Mouse (Mus musculus) ovary, postnatal 36 days (tissue): ENCODE data around the gene Rims3.
A peak's percentile ranks its signal among the peaks of the same experiment; 100 is the strongest.

Experiments
- DNase-seq: peaks from one replicate; pipeline ENCODE4 v3.0.0; 2022; ENCODE audit warnings: low spot score, mixed read lengths

The Rims3 gene

DNA sequence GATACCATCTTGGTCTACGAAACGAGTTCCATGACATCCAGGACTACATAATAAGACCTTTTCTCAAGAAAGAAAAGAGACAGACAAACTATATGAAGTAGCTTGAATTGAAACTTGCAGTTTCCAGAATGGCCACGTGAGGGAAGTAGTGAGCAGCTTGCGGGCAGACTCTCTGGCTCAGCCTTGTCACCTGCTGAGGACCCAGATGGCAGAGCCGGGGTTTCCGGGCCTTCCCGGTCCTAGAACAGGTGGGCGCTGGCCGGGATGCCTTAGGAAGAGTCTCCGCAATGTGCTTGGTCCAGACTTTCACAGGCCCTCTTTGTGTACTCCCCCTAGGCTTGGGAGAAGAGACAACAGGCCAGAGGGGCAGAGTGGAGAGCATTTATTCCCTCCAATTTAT is 3.7 kb upstream of the Rims3 start:
- peak; percentile 40 for DNase-seq

DNA sequence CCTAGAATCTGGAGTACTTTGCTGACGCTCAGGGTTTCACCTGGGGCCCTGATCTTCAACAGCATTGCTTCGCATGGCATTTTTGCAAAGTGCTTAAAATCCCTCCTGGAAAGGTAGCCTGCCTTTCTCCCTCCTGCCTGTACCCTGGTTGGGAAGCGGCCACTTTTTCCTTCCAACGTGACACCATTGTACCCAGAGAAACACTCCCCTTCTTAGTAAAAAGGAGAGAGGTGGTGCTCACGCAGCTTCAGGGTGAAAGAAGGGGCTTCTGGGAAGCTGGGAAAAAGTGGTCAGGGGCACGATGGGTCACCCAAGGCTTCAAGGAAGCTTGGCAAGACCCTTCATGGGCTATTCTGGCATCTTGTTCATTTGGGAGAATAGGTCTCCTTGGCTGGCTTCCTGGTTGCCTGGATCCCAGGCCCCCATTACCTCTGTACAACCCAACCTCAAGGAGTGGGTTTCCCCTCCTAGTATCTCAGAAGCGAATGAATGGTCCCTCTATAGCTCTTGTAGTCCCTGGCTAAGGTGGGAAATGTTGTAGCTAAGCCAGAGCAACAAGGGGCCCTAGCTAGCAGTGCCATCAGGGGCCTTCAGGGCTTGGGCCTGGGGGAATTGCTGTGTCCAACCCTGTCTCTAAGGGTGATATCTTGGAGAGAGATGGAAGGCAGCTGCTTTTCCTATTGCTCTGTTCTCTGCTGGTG is 894 bp downstream of the Rims3 start:
- no peak for DNase-seq

DNA sequence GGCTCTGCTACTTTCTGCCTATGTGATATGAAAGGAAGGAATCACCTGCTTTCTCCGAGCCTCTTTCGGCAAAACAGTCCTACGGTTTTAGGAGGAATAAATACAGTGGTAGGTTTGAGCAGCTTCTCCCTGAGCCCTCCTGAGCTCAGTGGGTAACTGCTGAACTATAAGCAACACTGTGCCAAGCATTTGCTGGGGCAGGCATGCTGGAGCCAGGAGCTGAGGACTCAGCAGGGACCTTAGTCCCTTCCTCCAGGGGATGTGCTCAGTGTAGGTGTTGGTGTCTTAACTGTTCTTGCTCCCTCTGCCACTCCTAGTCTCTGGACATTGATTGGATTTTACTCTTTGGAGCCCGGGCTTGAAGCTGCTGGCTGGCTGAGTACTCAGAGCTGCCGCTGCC is 1.8 kb downstream of the Rims3 start:
- no peak for DNase-seq

DNA sequence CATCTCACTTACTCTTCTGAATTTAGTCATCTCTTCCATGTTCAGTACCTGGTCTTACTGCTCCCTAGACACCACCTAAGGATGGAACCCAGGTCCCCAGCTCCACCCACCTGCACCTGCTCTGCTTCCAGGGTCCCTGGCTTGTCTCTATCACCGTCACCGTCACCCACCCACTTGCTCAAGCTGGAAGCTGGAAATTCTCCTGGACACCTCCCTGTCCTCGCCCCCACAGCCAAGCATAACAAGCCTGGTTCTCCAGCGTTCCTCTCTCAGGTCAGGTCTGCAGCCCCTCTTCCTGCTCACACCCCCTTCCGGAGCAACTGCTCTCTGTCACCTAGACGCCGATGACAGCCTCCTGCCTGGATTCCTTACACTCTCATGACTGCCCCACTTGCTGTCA is 5.2 kb downstream of the Rims3 start:
- no peak for DNase-seq

DNA sequence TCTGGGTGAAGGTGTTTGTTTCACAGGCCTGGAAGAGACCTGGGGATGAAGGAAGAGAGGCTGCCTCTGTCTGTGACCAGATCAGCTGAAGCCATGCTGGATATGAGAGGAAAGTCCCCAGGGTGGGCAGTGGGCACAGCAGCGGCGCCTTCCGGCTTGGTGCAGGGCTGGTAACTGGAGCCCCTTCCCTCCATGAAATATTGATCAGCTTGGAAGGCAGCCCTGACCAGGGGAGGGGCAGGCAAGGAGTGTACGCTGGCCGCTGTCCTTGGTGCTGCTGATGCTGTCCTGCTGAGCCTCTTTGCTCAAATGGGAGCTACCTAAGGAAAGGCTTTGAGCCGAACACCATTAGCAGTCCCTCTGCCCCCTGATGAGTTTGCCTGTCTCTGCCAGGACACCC is 11.6 kb downstream of the Rims3 start:
- peak; percentile 58 for DNase-seq

DNA sequence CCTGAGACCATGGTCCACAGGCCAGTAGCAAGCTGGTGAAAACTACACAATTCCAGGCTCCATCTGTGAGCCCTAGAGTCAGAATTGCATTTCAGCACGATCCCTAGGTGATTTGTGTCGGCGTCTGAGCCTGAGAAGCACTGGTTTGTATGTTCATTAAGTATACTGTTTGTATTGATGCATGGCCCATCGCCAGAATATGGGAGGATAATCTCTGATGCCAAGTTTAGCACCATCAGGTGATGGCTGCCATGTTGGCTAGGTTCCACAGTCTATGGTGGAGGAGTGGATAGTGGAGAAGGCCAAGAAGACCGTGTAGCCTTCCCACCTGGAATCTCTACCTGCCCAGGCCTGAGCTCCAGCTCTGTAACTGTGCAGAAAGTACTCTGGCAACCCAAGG is 13.6 kb downstream of the Rims3 start:
- no peak for DNase-seq

DNA sequence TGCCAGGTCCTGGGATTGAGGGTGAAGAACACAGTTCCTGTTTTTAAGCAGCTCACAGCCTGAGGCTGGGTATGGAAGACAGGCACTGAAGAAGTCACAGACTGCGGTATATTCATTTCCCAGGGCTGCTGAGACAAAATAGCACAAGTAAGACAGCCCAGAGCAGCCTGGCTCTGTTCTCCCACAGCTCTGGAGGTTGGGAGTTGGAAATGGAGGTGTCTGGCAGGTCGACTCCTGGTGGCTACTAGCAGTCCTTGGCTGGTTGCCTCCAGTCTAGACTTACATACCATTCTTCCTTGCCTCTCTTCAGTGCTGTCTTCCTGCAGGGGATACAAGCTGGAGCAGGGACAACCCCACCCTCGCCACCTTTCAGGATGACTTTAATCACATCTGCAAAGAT is 14.4 kb downstream of the Rims3 start:
- no peak for DNase-seq

DNA sequence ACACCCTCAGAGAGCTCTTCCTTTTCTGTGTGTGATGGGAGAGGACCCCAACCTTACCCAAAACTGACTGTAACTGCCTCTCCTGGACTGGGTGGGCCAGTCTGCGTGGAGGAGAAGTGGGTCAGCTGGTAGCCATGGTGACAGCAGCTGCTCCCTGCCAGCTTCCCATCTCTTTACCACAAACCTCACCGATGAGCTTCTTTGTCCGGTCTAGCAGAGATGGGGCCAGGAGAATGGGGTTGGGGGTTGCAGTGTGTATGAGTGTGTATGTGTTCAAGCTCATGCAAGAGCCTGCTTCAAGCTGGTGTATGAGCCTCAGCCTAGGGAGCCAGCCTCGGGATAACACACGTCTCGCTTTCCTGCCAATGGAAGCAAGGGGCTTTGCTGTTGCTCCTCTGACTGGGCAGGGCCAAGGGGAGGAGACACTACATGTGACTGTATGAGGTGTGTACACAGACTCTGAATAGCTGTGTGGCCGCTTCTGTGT is 15.7 kb downstream of the Rims3 start:
- DNase-seq = no peak

DNA sequence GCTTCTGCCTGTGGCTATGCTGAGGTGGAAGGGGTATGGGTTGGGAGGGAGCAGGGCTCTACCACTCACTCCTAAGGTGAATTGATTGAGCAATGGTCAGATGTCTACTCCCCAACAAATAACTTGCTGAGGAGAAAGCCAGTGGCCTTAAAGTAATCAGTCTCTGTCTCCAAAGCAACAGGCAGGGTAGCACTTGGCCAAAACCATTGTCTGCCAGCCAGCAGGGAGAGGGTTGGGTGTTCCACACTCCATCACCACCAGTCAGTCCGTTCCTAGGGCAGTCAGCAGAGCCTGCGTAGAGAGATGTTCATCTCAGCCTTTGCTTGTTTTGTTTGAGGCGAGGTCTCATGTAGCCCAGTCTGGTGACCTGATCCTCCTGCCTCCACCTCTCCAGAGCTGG is 21.3 kb downstream of the Rims3 start:
- DNase-seq = no peak

DNA sequence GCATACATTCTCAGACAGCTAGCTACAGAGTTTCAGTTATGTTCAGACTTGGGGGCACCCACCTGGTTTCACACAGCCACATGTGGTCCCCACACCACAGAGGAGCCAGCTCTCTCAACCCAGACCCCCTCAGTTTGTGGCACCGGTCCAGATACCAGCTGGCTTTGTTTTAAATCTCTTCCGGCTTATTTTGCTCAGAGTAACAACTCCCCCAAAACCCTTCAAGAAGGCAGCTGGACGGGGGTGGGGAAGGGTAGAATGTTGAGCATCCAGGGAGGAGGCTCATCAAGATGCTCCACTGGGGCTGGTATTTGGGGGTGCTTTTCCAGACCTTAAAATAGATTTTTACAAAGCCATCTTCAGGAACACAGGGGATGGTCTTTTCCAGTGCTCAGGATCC is 24.1 kb downstream of the Rims3 start:
- DNase-seq = no peak

DNA sequence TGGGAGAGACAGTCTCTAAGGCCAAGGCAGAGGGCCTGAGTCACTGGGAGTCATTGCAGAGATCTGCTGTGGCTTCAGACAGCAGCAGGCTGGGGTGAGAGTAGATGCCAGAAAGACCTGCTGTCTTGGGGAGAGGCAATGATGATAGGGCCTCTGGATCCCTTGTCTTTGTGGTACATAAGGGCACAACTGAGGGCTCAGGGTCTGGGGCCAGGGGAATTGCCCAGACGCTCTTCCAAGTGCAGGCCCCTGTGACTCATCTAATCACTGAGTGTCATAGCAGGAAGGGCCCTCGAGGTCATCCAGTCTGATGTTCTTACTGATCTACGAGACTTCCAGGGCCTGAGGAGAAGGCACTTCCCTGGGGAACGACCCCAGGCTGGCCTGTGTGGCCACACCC is 24.8 kb downstream of the Rims3 start:
- no peak for DNase-seq

DNA sequence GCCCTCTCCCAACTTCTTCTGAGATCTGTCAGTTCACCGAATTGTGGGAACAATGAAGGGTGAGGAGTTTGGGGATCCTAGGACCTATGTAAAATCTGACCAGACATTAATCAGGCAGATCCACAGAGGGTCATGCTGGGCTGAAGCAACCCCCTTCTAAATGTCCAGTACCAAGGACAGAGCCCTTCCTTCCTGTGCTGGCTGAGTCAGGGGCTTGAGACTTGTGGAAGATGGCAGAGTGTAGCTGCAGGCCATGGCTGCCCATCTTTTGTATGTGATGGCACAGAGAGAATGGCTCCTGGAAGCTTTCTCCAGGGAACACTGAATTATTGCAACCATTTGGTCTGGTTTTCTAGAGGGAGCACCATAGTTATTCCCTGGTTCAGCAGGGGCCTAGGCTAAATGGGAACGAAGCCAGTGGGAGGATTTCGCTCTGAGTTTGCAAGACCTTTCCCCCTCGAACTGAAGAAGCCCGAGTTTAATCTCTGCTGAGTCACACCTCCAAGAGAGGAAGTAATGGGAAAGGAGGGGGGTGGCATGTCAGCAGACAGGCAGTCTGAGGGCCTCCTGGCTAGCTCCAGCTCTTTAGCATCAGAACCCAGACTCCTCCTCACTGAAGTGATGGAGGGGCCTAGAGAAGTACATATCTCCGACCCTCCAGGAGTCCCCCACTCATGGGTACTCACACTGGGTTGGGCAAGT is 26.3 kb downstream of the Rims3 start:
- no peak for DNase-seq

DNA sequence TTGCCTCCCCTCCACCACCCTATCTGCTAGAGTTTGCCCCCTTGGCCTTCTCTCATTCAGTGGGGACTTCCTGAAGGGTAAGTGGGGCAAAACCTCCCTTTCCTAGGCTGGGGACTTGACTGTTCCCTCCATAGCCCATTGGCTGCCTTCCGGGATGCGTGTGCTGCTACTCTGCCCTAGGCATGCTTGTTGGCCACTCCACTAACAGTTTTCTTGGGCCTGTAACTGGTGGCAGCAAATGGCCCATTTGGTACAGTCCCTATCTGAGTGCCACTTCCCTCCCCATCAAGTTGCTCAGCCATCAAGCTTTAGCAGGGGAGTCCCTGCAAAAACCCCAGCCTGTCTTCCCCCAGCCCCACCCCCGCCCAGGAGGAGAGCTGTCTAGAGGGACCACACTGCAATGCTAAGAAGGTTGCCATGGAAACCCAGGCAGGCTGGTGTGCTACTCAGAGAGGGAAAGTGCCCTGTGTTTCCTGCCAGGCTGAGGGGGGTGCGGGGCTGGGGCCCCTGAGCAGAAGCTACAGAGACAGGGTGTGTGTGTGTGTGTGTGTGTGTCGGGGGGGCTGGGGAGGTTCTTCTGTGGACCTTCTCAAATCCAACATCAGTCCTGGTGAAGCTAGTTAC is 27.5 kb downstream of the Rims3 start:
- DNase-seq = no peak

DNA sequence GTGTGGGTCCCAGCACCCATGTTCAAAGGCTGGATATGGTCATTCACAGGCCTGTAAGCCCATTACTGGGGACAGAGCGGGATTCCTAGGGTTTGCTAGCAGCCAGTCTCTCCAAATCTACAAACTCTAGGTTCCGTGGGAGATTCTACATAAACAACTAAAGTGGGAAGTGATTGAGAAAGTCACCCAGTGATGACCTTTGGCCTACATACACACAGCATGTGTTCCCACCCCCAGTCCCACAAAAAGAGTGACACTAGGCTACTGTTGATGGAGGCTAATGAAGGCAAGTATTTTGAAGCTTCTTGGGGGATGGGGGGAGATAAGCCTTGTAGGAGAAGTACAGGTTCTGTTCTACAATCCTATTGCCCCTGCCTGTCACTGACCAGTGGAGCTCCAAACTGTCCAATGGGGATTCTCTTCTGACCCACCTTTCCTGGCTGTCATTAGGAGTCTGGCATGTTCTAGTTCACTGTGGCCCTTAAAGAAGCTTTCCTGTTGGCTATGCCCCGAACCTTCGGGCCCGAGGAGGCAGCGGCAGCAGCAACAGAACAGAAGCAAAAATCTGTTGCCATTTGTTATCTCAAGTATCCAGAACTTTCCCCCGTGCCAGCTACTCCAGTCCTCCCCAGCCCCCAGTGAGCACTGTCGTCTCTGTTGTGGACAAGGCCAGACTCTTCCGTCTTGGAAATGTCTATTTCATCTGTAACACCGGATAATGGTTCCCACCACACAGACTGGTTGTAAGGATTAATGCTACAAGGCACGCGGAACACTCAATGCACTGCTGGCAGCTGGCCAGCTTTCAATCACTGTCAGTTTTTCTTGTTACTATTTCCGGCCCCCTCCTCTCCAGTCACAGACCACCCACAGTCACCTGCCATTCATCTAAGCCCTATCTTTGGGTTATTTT is 30.8 kb downstream of the Rims3 start:
- DNase-seq = no peak

DNA sequence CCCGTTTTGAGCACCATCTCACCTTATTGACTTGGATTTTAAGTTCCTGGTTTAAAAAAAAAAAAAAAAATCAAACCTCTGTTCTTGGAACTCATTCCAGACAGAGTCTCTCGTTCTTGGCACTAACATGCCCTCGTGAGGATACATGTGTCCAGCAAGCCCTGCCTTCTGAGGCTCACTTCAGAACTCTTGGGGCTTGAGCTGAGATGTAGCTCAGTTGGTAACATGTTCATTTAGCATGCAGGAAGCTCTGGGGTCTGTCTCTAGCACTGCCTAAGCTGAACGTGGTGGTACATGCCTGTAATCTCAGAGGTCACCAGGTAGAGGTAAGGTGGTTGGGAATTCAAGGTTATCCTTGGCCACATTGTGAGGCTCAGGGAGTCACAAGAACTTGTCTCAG is 31.5 kb downstream of the Rims3 start:
- no peak for DNase-seq

DNA sequence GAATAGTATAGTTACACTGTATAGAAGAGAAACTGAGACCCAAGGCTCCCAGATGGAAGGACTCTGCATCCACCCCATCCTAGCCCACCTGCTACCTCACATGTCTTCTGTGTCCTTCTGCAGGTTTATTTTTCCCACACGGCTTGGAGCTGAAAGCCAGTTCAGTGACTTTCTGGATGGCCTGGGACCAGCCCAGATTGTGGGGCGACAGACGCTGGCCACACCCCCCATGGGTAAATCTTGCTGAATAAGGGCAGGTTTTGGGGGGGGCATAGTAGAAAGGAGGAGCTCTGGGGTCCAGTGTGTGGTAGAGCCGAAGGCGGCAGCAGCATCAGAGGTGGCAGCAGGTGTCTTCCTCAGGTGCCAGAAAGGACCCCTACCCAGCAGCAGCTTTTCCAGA is 32.2 kb downstream of the Rims3 start:
- no peak for DNase-seq

DNA sequence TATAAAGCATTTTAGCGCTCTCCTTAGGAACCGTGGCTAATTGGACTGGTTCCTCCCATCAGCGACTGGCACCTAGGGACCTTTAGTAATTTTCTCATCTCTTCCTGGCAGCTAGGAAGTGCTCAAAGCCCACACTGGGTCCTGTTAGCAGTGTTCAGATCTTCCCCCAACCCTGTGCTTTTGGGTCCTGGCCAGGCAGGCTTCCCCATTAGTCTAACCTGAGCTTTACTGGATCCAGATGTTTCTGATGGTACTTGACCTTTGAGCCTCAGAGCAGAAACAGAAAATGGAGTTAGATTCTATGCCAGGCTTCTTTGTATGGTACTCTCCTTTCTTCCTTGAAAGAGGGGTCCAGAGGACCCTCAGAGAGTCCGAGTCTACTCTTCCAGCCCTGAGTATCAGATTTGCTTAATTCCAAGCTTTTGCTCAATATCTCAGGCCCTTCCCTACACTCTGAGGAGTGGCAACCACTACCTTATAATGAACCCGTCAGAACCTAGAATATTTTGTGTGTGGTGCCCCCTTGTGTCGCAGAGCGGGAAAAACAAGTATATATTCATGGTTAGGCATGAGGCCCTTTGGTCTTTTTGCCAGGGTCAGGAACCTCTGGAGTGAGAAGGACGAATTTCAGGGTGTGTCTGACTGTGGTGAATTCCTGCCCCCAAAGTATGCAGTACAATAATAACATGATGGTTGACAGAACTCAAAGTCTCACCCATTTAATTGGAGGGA is 32.9 kb downstream of the Rims3 start:
- DNase-seq = peak; percentile 29

DNA sequence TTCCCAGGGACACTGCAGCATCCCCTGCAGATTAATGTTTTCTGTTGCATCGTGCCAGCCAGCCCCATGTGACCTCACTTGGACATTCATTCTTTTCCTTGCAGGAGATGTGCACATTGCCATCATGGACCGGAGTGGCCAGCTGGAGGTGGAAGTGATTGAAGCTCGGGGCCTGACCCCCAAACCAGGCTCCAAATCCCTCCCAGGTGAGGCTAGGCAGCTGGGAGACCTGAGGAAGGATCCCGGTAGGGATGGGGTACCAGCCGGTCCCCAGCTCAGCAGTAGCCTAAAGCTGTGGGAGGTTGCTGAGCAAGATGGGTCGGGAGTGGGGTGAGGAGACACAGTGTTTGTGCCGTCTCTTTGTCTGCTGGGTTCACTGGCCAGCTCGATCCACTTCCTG is 34.3 kb downstream of the Rims3 start:
- no peak for DNase-seq

DNA sequence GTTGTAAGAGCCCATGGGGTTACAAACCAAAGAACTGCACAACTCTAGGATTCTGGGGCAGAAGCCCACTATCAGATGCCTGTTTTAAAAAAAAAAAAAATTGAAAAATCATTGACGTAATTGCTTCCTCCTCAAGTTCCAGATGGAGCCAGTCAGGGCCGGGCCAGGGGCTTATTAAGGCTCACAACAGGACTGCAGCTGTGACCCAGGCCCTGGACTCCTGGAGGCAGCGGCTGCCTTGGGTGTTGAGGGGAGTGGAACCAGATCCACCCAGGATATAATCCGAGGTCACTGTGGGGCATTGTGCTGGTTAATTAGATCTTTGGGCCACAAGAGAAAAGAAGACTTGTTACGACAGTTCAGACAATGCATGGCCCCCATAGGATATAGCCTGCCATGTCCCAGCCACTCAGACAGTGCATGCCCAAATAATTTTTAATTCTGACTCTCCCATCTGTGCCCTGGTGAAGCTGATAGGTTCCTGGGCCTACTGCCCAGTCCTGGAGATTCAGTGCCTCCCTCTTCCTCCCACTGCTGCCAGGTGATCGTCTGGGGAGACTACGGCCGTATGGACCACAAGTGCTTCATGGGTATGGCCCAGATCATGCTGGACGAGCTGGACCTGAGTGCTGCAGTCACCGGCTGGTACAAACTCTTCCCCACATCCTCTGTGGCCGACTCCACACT is 36.3 kb downstream of the Rims3 start:
- DNase-seq = no peak

DNA sequence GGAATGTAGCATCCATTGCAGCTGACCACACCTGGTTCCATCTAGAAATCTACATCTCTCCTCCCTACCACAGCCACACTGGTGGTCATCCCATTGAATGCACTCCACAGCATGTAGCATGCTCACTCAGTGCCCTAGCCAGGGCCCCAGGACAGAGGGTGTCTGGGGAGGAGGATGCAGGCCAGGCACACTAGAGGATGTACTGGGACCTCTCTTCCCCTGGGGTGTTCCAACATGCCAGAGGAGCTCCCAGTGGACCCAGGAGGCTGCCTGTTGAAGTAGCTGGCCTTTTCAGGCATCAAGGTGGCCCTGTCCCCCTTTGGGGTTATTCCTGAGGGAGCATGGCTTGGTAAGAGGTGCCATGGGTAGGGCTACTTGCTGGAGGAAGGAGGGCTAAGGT is 37.3 kb downstream of the Rims3 start:
- DNase-seq = no peak

DNA sequence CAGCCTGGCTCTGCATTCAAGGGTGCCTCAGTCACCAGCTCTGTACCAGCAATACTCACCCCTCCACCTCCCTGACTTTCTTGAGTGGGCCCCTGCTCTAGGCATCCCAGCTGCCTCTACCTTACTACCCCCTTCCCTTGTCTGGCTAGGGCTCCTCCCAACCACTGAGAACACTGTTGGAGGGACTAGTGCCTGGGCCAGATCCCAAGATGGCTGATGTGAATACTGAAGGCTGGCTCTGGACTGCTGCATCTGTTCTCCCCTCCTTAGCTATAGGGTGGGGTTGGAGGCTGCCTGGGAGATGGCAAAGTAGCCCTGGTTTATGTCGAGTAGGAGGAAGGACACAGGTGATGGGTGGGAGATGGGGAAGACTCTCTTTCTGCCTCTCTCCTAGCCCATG is 37.9 kb downstream of the Rims3 start:
- no peak for DNase-seq
